Mouse (Mus musculus) cerebellum, adult 2 months (tissue): ENCODE measurements around the gene Zfp207. TPM values are rescaled to one million over a fixed set of nuclear protein-coding genes. Genes with fewer than 3 reads are reported as not detected.
"Not testable (repeated sequence)": the region's sequence is repeated elsewhere in the genome, so short reads cannot be mapped to it uniquely, and the experiment has no call there.

Source experiments
- DNase-seq, 2 experiments: peaks; one replicate each; pipeline ENCODE4 v3.0.0; 2021
- H3K27ac ChIP-seq: fragments of 200-500 bp; 2 replicates; pipeline ENCODE4 v1.5.1; 2012; ENCODE audit warnings: low read length, control low read depth, inconsistent platforms; ENCODE audit not compliant: insufficient read depth
- H3K27me3 ChIP-seq: fragments of 200-500 bp; 2 replicates; pipeline ENCODE4 v1.6.1; 2012; ENCODE audit warnings: inconsistent platforms, mild to moderate bottlenecking, low read length, moderate library complexity; ENCODE audit not compliant: control insufficient read depth, insufficient read depth
- H3K4me1 ChIP-seq: fragments of 200-500 bp; 2 replicates; pipeline ENCODE4 v1.6.1; 2011; ENCODE audit warnings: low read length; ENCODE audit not compliant: control insufficient read depth, insufficient read depth
- H3K4me3 ChIP-seq: fragments of 200-500 bp; replicated peaks from 2 replicates; pipeline ENCODE3; 2011; ENCODE audit warnings: mild to moderate bottlenecking, low read depth, low read length, control low read depth; ENCODE audit not compliant: insufficient read depth
- CTCF ChIP-seq: fragments of 200-500 bp; IDR thresholded peaks from 2 replicates; pipeline ENCODE4 v1.5.1; 2011; ENCODE audit warnings: low read depth, mild to moderate bottlenecking, control low read depth, low read length, moderate library complexity, borderline replicate concordance; ENCODE audit not compliant: insufficient read depth
- POLR2A ChIP-seq: fragments of 200-500 bp; IDR thresholded peaks from 2 replicates; pipeline ENCODE4 v1.6.1; 2011; ENCODE audit warnings: low read length, control low read depth, borderline replicate concordance; ENCODE audit not compliant: insufficient read depth
- WGBS: fragments of 180-500 bp; shearing (Covaris S2); methylation state at CpG from one replicate; pipeline ENCODE4 v1.1.7; 2018; 5-methylcytosine and 5-hydroxymethylcytosine counted together
- polyA plus RNA-seq: library from polyadenylated mRNA; depleted of rRNA; stranded (reverse); fragments of >200 nt; gene quantifications from 2 replicates; pipeline ENCODE4 v1.2.3, GENCODE M21; 2012

Gene Zfp207
- polyA plus RNA-seq, 1 experiment: 142 TPM

GRCm38 (mm10) chr11:80376651-80377050 lies 6.4 kb upstream of the Zfp207 start:
- H3K27ac ChIP-seq: no peak overlapping the region
- DNase-seq: peak in 1 of 2 experiments; percentile 12
- no peaks in the 10 kb centered on the region; the same call in 1 of the 2 replicates for H3K4me1 ChIP-seq
- H3K27me3 ChIP-seq: no peaks in the 10 kb centered on the region
- TF ChIP-seq POLR2A (no peak), CTCF (no peak)
- WGBS: 48% methylated on average over 4 of the region's 4 CpGs
- no peak overlapping the region for H3K4me3 ChIP-seq

GRCm38 (mm10) chr11:80377712-80378451 lies 5.2 kb upstream of the Zfp207 start, which contains the start of gene 5730455P16Rik:
Gene 5730455P16Rik (minus strand): TSS chr11:80378034.
- H3K27me3 ChIP-seq: no peaks in the 10 kb centered on the region
- no peaks in the 10 kb centered on the region; the same call in 1 of the 2 replicates for H3K4me1 ChIP-seq
- WGBS: 2% methylated on average over 40 of the region's 43 CpGs

GRCm38 (mm10) chr11:80378452-80379068 lies 4.5 kb upstream of the Zfp207 start:
- not testable (repeated sequence) for H3K27me3 ChIP-seq, H3K4me1 ChIP-seq, DNase-seq
- H3K27ac ChIP-seq: peak overlapping the region; percentile 59; the same call in 1 of the 2 replicates
- WGBS: 57% methylated on average over 2 of the region's 2 CpGs
- H3K4me3 ChIP-seq: peak overlapping the region; percentile 95

More at GRCm38 (mm10) chr11:80377712-80378451, 5.2 kb upstream of the Zfp207 start, which contains the start of gene 5730455P16Rik:
- TF ChIP-seq CTCF: no peak
- peak; percentile 80 for TF ChIP-seq POLR2A
- Histone ChIP-seq H3K4me3 (peak within 1 kb of the TSS; percentile 95), H3K27ac (peak within 1 kb of the TSS; percentile 92)
- DNase-seq: peak; percentile 87 to 91

- not testable (repeated sequence) for H3K27me3 ChIP-seq
- 94% methylated on average over 7 of the region's 7 CpGs for WGBS
Measured at GRCm38 (mm10) chr11:80379184-80379583, 3.9 kb upstream of the Zfp207 start.

GRCm38 (mm10) chr11:80382626-80383018 lies 457 bp upstream of the Zfp207 start:
- peak in 1 of 2 experiments; percentile 56 for DNase-seq
- 5% methylated on average over 12 of the region's 12 CpGs for WGBS
- no peaks in the 10 kb centered on the region for H3K27me3 ChIP-seq
- no peaks in the 10 kb centered on the region; the same call in 1 of the 2 replicates for H3K4me1 ChIP-seq
- TF ChIP-seq CTCF (no peak), POLR2A (no peak)
- peak overlapping the region; percentile 78 for H3K27ac ChIP-seq
- peak overlapping the region; percentile 97 for H3K4me3 ChIP-seq

More at GRCm38 (mm10) chr11:80379184-80379583, 3.9 kb upstream of the Zfp207 start:
- not testable (repeated sequence) for DNase-seq, H3K4me1 ChIP-seq, H3K4me3 ChIP-seq, H3K27ac ChIP-seq

- no peak for TF ChIP-seq POLR2A
- TF ChIP-seq CTCF: no peak
- DNase-seq: no peak
- Histone ChIP-seq H3K27me3 (no peaks in the 10 kb centered on the region), H3K4me1 (no peaks in the 10 kb centered on the region; the same call in 1 of the 2 replicates), H3K27ac (peak overlapping the region; percentile 67), H3K4me3 (peak overlapping the region; percentile 97)
- under 1% methylated on average over 20 of the region's 20 CpGs for WGBS
Measured at GRCm38 (mm10) chr11:80383626-80384046, 557 bp downstream of the Zfp207 start.

GRCm38 (mm10) chr11:80384461-80384860 lies 1.4 kb downstream of the Zfp207 start:
- Histone ChIP-seq H3K27ac (no peak overlapping the region), H3K4me3 (peak overlapping the region; percentile 97), H3K4me1 (no peaks in the 10 kb centered on the region; the same call in 1 of the 2 replicates), H3K27me3 (no peaks in the 10 kb centered on the region)
- no peak for TF ChIP-seq POLR2A
- no peak for TF ChIP-seq CTCF
- peak in 1 of 2 experiments; percentile 7 for DNase-seq

- Histone ChIP-seq H3K27me3 (no peaks in the 10 kb centered on the region), H3K4me3 (peak overlapping the region; percentile 97), H3K27ac (no peak overlapping the region), H3K4me1 (no peaks in the 10 kb centered on the region; the same call in 1 of the 2 replicates)
- no peak for DNase-seq
- WGBS: 13% methylated on average over 4 of the region's 4 CpGs
- TF ChIP-seq CTCF (no peak), POLR2A (no peak)
Measured at GRCm38 (mm10) chr11:80385055-80385454, 2.0 kb downstream of the Zfp207 start.
